Mouse (Mus musculus) thymus, postnatal 25 days (tissue): ENCODE measurements around the gene Klf1.
"Not testable (repeated sequence)": the region's sequence is repeated elsewhere in the genome, so short reads cannot be mapped to it uniquely, and the experiment has no call there.

Experiments
- DNase-seq: peaks from one replicate; pipeline ENCODE4 v3.0.0; 2022

Gene Klf1

DNA sequence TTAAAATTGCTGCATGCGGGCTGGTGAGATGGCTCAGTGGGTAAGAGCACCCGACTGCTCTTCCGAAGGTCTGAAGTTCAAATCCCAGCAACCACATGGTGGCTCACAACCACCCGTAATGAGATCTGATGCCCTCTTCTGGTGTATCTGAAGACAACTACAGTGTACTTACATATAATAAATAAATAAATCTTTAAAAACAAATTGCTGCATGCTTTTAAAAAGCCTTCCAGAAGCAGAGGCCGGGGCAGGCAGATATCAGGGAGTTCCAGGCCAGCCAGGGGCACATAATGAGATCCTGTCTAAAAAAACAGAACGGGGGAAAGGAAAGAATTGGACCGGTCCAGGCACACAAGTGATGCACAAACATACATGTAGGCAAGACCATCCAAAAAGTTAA lies 6.3 kb downstream of the Klf1 start:
- DNase-seq, result not testable (repeated sequence)

DNA sequence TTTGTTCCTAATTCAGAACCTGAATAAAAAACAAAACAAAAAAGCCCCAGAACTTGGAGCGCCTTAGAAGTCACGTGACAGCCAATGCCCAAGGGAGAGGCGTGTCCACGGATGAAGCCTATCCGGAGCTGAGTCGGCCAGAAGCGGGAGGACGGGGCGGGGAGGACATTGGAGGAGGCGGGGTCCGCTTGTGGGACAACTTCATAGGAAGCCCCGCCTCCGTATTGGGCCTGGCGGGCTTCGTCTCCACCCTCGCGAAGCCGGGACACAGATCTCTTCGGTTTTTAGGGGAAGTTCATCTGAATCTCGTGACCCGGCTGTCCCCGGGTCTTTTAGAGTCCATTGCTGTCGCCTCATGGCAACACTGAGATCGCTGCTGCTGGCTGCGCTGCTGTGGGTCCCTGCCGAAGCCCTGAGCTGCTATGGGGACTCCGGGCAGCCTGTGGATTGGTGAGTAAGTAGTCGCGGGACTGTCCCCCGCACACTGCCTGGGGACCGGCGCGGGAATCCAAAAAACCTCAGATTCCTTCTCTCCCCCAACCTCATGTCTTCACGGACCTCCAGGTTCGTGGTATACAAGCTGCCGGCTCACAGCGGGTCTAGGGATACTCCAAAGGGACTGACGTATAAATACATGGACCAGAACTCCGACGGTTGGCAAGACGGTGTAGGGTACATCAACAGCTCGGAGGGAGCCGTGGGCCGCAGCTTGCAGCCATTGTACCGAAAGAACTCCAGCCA lies 6.9 kb downstream of the Klf1 start, which contains the start of gene Dnase2a:
Gene Dnase2a (plus strand): TSS at position 140 of the 741 bp plus-strand sequence.
- DNase-seq, result peak; percentile 80

DNA sequence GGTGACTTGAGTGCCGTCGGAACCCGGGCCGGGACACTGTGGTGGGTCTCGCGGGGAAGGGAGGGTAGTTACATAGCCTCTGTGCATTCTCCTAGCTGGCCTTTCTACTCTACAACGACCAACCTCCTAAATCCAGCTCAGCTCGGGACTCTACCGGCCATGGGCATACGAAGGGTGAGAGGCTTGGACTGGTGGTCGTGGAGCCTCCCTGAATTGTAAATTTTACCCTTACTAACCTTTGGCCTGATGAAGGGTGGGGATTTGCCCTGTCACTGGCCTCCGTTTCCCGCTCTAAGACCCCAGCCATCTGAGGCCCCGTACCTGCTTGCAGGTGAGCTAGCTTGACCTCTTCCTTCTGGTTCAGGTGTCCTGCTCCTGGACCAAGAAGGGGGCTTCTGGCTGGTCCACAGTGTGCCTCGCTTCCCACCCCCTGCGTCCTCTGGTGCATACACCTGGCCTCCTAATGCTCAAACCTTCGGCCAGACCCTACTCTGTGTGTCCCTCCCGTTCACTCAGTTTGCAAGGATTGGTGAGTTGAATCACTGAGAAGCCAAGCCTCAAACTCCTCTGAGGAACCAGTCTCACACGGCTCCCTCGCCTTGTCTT lies 7.5 kb downstream of the Klf1 start:
- no peak for DNase-seq

DNA sequence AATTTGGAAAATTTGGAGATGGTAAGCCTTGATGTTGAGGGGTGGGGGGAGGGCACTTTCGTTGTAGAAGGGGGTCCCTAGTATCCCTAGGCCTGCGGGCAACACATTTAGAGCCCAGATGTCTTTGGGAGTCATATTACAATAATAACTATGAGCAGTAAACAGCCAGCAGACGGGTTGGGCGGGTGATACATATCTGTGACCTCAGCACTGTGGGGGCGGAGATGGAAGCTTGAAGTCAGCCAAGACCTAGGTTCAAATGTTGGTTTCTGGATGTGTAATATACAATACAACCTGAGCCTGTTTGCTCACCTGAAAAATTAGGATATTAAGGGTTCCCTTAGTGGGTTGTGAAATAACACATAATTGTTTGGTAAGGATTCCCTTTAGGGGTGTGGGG lies 8.2 kb downstream of the Klf1 start:
- no peak for DNase-seq

DNA sequence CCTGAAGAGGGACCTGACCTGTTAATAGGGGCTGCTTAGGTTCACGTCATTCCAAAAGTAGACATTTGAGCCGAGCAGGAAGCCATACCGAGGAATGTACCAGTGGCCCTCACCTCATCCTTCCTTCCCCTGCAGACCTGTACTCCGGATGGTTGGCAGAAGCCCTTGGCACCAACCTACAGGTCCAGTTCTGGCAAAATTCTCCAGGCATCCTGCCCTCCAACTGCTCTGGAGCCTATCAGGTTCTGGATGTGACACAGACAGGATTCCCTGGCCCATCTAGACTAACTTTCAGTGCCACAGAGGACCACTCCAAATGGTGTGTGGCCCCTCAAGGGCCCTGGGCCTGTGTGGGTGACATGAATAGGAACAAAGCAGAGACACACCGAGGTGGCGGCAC lies 8.8 kb downstream of the Klf1 start:
- DNase-seq, result no peak

DNA sequence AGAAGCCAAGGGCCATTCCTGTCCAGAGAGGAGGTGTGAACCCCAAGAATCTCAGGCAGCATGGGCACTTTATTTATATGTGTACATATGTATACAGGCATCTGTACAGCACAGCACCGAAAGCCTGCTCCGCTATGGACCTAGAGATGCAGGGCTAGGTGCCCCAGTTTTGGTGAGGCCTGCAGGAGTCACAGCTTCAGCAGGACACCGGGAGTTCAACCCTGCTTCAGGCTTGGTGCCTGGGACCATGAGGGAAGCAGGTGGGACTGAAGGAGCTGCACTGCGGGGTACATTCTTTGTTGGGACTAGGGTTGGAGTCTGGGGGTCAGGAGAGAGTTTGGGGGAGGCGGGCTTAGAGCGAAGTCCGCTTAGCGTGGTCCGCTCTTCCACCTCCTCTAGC lies 10.1 kb downstream of the Klf1 start:
- no peak for DNase-seq

DNA sequence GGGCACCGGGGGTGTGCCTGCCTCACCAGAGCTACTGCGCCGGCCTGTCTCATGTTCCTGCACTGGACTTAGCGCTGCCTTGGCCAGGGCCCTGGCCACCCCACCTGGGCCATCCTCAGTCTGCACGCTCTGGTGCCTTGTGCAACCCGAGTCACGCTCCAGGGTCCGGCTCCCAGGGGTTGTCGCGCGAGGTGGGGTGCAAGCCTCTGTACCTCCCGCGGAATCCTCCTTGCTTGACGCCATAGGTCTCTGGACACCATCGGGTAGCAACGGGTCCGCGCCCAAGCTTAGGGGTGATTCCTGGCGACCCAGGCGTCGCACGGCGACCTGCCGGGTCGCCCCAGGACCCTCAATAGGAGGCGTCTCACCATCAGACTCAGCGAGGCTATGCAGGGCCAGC lies 10.7 kb downstream of the Klf1 start:
- no peak for DNase-seq

DNA sequence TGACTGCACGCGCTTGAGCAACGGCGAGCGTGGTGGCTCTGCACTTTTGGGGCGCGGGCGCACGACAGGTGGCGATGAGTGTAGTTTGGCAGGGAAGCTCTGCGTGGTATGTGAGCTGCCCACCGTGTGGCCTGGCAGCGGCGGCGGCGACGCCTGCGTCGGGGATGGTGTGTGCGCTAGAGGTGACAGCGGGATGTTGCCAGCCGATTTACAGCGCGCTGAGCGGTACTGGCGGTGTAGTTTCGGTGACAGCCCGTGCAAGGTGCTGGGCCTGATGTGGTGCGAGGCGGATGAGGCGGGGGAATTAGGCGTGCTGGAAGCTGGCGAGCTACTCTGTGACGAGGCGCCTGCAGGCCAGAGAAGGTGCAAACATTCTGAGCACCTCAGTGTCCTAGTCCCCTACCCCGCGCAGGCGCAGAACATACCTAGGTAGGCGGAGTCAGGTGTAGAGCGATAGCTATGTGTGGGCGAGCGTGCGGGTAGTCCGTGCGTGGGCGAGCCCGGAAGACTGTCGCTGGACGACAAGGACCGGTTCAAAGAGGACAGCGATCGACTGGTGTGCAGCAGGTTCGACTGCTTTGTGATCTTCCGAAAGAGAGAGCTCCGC lies 11.3 kb downstream of the Klf1 start:
- DNase-seq, result peak; percentile 81

DNA sequence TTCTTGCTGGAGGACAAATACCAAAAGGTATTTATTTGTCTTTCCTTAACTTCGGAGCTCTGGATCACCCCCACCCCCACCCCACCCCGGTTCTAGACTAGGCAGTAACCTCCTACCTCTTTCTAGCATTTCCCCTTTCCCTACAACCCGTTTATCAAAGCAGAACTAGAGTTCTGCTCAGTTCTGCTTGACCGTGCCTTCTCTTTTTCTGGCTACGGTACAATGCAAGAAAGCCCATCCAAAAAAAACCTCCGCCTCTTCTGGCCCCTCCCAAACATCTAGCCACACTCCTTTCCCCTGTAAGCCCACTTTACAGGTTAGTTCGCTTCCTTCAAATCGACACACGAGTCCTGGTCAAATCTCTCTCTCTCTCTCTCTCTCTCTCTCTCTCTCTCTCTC lies 11.8 kb downstream of the Klf1 start:
- DNase-seq, result no peak

DNA sequence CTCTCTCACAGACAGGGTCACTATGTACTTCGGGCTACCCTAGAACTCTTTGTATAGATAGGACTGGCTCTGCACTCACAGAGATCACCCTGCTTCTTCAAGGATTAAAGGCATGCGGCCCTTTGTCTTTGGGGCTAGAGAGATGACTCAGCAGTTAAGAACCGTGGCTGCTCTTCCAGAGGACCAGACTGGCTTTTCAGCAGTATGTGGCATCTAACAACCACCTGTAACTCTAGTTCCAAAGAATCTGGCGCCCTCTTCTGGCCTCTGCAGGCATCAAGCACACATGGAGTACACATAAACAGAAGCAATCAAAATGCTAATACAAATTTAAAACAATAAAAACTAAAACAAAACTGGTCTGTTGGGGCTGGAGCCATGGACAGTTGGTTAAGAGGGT lies 12.2 kb downstream of the Klf1 start:
- DNase-seq, result peak; percentile 44

DNA sequence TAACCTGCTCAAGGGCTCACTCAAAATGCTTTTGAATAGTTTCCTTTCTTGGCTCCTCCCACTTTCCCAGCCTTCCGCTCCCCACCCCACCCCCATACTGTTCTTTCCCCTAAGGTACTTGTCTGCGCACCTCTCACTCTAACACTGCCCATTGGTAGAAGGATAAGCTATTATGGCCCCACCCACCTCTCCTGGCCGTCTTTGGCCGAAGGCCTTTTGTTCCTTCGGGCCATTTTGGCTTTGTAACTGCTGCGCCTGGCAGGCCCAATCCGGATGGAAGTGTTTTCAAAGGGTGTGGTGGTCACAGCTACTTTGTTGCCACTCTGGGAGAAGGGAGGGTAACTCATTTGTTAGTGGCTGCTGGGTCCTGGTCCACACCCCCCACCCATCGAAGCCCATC lies 13.5 kb downstream of the Klf1 start:
- no peak for DNase-seq

DNA sequence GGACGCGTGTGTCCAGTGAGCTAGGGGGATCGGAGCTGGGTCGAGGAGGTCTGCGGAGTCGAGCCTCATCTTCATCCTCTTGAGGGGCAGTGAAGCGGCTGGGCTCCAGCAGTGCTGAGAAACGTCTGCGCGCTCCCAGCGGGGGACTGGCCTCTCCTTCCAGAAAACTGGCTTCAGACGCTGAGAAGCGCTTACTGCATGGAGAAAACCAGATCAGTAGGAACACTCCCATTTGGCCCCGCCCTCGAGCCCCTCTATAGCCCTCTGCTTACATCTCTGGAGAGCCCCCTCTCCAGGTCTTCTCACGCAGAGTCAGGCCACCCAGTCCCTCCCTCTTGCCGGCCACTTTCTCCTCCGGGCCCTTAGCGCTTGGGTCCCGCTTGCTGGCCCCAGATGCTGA lies 16.1 kb downstream of the Klf1 start:
- no peak for DNase-seq

DNA sequence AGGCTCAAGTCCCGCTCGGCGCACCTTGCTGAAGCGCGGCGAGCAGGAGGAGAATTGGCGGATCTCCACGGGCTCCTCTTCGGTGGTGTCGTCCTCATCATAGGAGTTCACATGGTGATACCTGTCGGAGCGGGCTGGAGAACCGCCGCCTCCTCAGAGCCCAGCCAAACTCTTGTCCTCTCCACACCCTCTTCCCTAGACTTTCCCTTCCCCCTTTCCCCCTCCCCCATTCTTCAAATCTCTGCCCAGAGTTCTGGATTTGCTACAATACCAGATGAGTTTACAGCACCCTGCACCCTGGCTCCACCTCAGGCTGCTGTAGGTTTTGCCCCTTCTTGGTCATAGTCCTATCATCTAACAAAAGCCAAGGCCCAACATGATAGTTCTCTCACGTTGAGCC lies 16.9 kb downstream of the Klf1 start:
- DNase-seq, result no peak

DNA sequence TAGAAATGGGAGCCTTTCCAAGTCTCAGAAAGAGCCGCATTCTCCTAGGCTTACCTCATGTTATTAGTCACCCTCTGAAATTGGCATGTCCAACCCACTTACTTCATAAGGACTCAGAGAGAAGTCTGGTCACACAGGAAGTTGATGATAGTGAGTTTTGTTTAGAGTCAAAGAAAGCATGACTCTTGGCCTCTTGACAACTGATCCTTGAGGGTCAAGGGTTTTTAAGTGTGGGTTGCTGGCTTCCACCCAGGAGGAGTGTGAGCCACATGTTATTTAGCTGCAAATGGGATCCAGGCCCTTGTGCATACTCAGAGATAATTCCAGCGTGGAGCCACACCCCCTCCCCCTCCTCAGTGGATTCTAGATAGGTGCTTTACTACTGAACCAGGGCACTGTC lies 19.9 kb downstream of the Klf1 start:
- no peak for DNase-seq

DNA sequence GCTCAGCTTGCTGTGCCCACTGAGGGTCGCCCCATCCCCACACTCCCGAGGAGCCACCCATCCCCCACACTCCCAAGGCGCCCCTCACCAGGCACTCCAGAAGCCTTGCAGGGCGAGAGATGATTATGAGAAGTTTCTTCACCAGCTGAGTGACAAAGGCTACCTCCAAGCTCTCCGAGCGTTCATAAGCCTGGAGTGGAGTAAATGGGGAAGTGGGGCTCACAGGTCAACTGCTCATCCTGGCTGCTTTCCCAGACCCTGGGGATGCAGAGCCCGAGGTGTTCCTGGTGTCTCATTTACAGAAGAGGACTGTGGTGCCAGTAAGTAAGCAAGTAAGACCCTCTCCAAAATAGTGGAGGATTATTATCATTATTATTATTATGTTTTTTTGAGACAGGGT lies 23.8 kb downstream of the Klf1 start:
- no peak for DNase-seq

DNA sequence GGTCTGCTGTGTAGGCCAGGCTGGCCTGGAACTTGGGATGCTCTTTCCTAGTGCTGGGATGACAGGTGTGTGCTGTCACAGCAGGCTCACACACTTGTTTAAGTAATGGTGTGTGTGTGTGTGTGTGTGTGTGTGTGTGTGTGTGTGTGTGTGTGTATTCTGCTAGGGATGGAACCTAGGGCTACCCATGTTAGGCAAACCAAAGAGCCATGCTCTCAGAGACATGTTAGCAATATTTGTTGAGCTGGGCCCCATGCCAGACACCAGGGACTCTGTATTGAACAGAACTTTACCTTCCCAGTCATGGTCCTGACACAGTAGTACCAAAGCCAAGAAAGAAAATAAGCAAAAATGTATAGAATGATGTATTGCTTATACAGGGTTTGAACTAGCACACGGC lies 25.8 kb downstream of the Klf1 start:
- DNase-seq, result no peak

DNA sequence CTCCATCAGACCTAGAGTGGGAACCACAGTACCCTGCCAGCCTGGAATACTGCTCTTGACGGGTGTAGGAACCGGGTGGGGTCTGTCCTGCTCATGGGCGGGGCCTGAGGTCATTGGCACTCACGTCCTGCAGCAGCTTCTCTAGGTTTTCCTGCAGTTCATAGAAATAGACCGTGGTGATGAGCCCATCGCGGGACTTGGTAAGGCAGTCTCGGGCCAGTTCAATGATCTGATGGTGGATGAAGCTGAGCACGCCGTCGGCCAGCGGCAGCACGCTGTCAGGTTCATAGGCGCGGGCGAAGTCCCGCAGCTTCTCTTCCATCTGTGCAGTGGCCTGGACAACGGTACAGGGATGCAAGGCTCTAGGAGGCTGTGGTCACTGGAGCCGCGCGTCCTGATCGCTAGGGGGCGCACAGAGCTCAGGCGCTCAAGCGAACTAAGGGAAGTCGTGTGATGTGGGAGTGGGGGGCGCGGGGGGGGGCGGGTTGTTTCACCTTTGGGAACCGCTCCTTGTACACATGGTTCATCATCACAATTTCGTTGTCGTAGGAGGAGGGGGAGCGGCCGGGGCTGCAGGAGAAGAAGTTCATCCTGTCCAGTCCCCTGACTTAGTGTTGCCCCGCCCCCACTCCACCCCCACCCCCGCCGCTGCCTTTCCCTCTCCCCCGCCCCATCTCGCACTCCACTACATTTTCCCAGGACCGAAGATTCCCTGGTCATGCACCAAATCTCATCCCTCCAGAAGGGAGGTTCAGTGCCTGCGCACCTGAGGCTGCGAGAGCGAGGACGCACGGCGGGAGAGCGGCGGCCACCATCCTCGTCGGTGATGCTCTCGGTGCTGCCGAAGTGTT lies 27.0 kb downstream of the Klf1 start:
- peak; percentile 59 for DNase-seq

DNA sequence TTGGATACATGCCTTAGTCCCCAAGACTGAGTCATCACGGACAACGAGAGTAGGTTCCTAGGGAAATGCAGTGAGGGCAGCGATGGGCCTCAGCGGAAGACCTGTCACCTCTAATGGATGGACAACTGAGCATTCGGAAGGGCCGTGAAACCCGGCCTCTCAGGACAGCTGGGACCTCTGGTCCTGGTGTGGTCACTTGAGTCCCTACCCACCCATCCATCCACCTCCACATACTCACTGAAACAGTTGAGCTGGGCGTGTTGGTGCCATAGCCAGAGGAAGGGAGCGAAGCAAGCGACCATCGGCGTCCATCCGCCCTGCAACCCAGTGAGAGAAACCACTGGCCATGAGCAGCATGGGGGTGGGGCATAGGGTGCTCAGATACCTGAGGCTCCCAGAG lies 28.9 kb downstream of the Klf1 start:
- no peak for DNase-seq

DNA sequence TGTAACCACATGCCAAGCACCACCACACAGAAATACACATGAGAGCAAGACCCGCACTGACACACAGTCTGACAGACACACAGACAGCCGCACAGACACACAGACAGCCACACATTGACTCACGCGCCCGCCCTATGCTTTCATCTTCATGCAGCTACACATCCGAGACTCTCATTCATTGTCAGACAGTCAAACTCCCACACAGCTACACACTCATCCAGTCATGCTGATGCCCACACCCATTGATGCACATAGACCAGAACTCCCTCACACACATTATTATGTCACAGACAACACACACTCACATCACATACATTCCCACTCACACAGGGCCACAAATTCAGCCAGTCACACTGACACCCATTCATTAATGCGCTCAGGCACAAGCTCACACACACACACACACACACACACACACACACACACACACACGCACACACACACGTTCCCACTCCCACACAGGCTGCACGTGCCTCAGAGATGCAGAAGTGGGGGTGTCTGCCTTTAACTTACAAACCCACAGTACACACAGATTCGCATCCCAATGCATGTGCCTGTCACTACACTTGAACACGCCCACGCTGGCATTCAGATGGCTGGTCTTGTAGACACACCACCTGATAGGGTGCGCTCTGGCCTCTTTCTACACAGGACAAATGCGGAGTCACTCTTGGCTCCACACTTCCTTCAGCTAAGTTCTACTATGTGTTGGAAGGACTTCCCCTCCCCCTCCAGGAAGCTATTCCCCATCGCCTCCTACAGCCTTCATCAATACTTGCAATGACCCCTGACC lies 32.2 kb downstream of the Klf1 start:
- no peak for DNase-seq

DNA sequence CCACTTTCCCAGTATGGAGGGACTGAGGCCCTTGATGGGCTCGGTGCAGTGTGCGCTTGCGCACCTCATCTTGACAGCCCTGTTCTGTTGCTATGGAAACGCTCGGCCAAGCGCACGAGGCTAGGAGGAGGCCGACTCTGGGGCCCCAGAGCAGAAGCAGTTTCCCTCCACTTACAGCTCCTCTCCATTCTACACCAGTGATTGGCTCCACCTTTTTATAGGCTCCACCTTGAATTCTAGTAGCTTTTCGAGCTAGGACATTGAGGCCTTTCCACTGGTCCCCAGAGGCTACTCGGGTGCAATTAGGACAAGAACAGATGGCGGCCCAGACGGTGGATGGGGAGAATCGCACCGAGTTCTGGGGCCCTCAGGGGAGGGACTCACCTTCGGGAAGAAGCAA lies 33.1 kb downstream of the Klf1 start:
- DNase-seq, result no peak

DNA sequence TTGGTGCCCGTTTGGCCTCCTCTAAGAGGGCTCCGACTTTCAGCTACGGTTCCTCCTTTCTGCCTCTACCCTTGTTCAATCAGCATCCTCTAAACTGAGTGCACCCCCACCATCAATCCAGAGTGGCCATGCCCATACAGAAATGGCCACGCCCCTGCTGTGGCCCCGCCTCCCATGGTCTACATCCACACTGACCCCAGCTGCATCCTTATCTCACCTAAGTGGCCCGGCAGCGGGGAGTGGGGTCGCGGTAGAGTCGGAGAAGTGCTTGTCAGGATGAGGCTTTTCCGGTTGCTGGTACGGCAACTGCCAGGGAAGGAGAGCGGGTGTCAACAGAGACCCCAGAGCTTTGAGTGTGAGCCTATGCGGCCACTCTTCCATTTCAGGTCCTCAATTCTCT lies 33.8 kb downstream of the Klf1 start:
- DNase-seq, result no peak

DNA sequence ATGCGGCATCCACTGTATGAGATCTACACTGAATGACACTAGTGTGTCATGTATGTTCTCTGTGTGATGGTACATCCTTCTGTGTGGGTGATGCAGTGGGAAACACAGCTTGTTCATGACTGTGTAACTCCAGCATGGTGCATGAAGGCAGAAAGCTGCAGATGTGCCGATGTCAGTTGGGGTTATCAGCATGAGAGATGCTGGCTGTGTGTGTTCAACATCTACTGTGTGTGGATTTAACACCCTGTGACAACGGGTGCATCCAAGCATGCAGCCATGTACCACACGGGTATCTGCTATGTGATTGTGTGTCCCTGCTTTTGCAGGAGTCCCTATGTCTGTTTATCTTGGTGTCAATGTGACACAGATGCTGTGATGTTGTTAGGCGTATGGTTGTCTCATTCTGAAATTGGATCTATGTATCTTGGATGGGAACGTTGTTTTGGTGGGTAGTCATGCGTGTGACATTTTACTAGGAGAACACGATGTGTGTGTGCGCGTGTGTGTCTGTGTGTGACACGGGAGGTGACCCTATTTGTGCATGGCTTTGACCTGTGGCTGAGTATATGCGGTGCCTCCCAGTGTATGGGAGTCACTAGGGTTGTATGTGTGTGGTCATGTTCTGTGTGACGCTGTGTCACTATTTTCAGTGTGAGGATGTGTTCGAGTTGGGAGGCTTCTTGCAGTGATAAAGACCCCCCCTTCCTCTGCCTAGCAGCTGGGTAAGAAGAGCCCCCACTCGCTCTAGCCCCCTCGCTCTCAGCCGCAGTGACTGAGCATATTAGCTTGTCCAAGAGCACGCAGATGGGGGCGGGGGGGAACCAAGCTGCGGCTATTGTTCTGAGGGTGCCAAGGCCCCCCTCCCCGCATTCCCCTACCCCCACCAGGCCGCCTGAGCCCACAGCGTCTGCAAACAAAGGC lies 34.6 kb downstream of the Klf1 start:
- DNase-seq, result no peak
